Mouse (Mus musculus) ES-CJ7 (cell line): ENCODE measurements around the gene Eng.
A peak's percentile ranks its signal among the peaks of the same experiment; 100 is the strongest.

Source experiments
- DNase-seq: peaks from one replicate; pipeline ENCODE4 v3.0.0; 2011; ENCODE audit warnings: low read depth, low spot score

Gene Eng

DNA sequence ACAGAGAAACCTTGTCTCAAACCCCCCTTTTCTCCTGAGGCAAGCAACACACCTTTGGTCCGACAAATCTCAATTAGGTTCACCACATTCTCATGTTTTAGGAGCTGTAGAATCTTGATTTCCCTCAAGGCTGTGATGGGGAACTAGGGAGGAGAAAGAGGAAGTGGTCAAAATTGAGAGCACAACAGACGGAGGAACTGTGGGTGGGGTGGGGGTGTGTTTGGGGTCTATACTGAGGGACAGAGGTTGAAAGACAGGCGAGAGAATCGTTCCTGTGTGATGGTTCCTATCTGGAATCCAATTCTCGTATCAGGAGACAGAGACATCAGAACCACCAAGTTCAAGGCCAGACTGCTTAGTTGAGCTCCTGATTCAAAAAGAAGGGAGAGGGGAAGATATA, 64.0 kb downstream of the Eng start:
- no peak for DNase-seq

DNA sequence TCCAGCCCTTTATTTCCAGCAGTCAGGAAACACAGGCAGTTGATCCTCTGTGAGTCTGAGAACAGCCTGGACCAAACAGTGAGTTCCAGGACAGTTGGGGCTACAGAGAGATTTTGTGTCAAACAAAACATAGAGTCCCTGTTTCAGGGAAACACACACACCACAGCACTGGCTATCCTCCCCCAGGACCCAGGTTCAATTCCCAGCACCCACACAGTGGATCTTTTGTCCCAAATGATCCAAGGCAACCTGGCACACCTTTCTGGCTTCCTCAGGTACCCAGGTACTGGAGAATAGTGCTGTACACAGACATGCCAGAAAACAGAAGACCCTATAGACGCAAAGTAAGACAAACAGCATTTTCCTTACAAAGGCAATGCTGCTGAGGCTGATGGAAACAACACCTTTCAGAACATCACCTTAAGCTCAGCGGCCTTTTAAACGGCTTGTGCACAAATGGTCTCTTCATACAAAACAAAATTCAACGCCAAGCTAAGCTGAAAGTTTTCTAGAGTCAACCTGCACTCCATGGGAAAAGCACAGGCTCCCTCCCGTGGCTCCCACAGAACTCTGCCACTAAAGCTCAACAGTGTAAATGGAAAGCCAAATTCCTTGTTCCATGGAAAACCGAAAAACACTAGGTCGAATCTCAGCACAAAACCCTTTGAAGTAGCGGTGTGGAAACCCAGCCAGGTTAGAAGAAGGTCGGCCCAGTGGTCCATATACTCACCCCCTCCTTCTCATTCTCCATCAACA, 65.1 kb downstream of the Eng start:
- DNase-seq = no peak

DNA sequence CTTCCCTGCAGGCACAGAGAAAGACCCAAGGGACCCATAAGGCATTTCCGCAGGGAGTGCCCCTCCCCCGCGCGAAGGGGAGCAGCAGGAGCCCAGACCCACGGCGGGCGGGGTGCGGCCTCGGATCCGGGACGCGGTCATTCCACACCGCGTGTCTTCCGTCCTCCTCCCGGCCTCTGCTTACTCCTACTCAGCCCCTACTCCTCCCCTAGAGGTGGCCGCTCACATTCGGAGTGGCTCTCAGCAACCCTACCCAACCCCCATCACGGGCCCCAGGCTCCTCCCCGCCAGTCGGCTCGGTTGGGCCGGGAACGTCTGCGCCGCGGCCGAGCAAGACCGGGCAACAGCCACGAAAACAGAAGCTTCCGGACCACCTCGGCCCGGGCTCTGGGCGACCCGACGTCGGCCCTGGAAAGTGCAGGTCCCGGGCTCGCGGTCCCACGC, 65.7 kb downstream of the Eng start:
- peak; percentile 67 for DNase-seq

DNA sequence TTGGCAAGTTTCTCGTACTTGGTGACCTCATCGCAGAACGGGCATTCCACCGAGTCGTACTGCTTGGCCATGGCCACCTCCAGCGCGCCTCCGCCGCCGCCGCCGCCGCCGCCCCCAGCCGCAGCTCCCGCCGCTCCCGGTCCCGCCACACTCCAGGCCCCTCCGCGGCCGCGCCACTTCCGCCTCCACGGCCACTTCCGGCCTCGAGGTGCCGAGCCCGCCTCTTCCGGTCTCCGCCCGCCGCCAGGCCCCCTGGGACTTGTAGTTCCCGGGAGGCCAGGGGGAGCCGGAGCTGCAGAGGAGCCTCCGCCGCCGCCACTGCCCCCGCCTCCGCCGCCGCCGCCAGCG, 66.2 kb downstream of the Eng start:
- peak; percentile 83 for DNase-seq

DNA sequence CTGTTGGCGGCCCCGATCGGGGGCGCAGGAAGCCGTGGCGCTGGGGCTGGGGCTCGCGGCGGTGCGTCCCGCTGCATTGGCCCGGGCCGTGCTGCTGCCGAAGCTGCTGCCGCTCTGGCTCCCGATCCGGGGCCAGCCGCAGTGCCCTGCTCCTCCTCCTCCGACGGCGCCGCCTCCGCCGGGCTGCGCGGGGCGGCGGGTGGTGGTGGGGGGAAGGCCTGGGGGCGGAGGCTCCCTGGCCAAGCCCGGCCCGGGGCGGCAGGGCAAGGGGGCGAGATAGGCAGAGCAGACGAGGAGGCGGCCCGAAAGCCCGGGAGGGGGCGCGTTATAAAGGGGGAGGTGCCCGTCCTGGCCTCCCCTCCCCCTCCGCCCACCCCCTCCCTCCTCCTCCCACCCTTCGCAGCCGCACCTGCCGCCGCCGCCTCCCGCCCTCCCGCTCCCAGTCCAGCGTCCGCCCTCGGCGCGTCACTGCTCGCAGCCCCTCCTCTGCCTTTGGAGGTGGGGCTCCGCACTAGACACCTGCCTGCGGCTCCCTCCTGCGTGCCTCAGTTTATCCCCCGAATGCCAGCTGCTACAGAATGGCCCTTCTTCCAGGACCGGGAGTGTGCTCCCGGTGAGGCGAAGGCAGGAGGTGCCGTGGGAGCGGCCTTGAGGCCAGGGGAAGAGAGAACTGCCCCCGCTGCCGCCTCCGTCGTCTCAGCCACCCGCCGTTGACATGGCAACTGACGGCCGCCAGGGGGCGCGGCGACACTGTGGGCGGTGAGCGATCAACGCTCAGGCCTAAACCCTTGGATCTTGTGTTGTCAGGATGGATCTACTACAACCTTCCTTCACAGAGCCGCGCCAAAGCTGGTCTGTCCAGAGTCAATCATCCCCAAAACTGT, 66.8 kb downstream of the Eng start, which contains the start of gene Cdk9:
Gene Cdk9, minus strand, starts transcription at position 143 of the 884 bp plus-strand sequence.
- DNase-seq = peak; percentile 84

DNA sequence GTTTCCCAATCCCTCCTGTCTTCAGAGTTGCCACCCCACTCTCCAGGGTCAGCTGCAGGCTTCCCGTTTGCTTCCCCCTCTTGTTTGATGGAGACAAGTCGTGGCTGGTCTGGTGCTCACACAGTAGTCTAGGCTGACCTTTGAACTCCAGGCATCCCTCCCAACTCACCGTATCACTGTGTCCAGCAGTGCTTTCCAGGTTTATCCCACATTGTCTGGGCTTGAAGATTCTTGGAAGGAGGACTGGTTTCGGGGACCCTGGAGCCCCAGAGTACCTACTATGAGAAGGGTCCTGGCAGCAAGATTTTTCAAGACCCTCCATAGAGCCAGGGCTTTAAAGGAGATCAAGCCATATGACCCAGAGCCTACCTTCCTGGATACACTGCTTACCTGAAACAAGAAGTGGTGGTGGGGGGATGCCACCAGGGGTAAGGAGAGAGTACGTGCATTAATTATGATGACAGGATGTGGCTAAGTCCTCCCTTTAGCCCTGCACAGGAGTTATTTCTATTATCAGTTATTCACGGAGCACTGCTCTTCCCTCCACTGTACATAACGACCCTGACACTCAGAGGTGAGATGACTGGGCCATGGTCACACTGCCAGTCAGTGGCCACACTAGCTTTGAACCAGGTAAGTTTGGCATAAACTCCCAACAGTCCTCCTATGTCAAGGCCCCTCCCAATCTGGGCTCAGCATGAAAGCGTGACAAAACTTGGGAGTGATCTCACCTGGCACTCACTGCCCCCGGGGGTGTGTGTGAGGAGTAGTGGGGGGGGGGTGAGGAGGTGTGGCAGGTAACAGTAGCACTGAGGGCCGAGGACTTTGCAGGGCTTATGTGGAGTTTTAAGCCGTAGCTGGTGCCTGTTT, 68.0 kb downstream of the Eng start:
- DNase-seq = no peak

DNA sequence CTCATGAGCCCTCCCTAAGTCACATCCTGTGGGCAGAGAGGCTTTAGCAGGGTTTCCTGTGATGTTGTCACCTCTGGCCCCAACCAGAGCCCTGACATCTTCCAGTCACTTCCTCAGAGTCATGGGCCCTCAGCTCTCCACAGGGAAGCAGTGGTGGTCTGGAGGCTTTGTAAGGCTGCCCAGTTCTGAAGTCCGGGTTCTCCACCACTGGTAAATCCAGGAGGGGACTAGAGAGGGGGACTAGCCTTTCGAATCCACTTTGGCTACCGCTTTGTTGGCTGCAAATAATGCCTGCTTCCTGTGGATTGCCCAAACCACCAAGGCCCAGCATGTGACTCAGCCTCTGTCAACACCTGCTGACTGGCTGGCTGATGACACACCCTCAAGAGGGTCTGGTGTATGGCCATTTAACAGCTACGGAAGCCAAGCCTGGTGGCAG, 68.6 kb downstream of the Eng start:
- peak; percentile 56 for DNase-seq

DNA sequence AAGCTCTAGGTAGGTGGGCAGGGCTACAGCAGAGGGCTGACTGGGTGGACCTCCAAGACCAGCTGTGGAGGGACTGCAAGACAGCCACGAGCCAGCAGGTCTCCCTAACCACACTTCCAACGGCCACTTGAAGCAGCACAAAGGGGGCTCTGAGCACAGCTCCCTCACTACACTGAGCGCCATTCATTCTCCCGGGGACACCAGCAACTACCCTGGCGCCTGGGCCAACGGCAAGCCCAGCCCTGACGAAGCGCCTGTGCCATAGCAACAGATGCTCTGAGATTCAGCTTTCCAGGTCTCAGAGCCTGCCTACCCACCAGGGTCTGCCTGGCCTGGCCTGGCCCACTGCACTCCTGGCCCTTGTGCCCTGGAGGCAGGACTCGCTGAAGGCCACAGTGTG, 72.4 kb downstream of the Eng start:
- DNase-seq = no peak

DNA sequence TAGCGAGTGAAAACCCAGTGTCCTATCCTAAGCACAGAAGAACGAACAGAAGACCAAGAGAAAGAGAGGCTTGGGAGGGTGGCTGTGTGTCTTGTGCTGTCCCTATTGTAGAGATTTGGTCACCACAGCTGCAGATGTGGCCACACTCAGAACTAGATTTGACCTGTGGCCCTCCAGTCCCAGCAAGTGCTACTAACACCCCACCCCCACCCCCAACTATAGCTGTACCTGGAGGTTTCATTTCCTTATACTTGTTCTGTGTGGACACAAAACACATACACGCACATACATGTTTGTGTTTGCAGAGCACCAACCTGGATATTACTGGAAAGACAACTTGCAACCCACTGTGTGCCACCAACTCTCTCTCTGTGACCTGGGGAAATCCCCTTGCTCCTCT, 73.7 kb downstream of the Eng start:
- DNase-seq = no peak

DNA sequence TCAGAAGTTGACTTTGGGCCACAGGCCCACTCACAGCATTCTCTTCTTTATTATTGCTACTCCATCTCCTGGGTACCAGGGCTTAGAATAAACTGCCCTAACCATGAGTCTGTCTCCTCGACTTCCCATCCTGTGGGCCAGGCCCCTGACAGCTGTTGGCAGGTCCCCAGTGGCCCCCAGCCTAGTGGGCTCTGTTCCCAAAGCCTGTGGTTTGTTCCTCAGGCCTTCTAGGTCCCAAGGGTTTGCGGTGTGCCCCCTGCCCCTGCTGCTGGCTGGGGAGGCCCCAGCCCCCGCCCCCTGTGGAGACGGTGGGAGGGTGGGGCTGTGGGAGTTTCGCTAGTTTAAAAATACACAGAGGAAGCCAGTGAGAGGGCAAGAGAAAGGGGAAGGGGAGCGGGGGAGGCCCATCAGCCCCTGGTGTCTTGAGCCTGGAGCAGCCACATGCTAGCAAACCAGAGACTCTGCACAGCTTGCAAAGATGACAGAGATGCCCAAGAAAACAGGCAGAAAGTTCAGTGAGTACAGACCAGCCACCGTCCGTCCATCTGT, 74.4 kb downstream of the Eng start, which contains the start of gene Sh2d3c:
Gene Sh2d3c, plus strand, starts transcription at position 375 of the 549 bp plus-strand sequence.
- no peak for DNase-seq

DNA sequence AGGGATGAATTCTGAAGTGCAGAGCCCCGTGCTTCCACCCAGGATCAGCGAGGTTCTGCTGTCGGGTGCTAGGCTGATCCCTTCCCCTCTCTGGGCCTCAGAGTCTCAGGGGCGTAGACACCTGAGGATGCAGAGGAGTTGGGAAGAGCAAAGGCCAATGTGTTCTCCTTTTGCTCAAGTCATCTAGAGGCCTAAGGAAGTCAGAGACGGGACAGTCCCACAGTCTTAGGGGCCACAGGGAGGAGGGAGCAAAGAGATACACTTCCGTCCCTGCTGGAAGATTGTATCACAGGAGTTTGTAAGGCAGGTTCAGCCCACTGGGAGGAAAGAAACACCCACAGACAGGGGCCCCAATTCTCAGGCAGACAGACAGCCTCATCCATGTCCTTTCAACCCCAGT, 75.7 kb downstream of the Eng start:
- no peak for DNase-seq

DNA sequence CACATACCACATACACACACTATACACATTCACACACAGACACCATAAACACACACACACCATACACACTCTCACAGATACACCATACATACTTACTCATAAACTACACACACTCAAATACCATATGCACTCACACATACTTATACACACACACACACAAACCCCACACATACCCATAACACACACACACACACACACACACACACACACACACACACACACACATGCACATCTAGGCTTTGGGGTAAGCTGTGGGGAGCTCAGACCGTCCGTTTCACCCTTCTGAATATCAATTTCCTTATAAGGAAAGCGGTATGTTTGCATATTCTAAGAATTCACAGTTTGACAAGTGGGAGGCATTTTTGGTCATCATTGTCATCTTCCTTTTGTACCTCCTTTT, 76.2 kb downstream of the Eng start:
- no peak for DNase-seq

DNA sequence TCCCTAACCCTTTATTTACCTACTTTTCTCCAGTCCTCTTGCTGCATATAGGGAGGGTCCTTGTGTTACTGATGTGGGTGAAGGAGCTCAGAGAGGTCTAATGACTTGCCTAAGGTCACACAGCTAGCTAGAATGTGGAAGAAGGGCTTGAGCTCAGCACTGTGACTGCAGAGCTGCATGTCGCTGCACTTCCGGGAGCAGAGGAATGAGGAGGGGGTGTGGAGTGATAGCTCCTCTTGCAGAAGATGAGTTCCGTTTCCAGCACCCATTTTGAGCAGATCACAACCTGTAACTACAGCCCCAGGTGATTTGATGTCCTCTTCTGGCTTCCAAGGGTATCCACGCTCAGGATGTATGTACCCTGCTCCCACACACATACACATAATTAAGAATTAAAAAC, 77.8 kb downstream of the Eng start:
- no peak for DNase-seq

DNA sequence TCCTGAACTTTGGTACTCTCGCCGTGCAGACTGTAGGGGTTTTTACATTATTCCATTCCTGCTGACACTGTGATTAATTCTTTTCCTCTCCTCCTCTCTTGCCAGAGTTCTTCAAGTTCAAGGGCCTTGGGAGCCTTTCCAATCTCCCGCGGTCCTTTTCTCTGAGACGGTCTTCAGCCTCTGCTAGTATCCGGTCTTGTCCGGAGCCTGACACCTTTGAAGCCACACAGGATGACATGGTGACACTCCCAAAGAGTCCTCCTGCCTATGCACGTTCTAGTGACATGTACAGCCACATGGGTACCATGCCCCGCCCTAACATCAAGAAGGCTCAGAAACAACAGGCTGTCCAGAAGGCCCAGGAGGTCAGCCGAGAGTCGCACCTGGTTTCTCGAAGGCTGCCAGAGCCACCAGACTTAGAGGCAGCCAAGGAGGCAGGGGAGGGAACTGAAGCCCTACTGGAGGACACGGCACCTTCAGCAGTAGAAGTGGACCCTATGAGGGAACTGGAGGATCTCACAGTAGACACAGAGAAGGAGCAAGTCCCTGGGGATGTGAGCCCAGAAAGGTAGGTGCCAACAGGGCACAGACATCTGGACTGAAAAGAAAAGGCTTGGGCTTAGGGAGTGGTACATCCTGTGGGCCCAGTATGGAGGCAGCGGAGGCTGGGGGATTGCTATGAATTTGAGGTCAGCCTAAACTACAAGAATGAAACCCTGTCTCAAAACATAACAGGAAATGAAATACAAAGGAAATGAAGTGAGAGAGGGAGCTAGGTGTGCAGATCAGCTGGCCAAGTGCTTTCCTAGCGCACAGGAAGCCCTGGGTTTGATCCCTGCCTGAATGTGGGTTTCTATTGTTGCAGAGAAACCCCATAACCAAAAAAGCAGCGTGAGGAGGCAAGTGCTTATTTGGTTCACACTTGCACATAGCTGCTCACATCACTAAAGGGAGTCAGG, 78.7 kb downstream of the Eng start:
- no peak for DNase-seq

DNA sequence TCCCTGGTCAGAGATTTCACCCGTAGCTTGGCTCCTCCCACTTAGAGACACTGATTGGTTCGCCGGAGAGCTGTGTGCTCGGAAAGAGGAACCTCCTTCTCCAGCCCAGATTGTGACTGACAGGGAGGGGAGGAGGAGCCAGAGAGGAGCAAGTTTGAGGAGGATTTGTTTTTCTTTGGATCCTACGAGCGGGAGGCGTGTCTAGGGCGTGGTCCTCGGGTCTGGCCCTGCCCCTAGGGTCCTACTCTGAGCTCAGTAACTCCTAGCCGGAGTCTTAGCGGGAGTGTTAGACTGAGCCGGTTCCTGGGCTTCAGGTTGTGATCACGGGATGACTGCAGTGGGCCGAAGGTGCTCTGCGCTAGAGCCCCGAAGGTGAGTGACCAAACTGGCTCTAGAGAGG, 81.0 kb downstream of the Eng start:
- peak; percentile 99 for DNase-seq

DNA sequence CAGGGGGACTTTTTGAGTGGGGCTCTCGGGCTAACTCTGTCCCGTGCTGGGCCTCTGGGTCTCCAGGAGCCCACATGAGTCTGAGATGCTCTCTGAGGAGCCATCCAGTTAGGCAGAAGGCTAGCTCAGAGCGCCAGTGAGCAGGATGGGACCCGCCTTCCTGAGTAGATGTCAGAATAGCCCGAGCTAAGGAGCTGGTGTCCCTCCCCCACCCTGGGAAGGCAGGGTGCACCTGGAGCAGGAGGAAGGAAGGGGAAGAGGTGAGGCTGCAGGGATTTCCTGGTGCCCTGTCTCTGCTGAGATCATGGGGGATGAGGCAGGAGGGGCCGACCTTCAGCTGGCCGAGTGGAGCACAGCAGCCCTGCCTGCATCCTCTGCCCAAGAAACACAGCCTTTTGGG, 82.1 kb downstream of the Eng start:
- no peak for DNase-seq

DNA sequence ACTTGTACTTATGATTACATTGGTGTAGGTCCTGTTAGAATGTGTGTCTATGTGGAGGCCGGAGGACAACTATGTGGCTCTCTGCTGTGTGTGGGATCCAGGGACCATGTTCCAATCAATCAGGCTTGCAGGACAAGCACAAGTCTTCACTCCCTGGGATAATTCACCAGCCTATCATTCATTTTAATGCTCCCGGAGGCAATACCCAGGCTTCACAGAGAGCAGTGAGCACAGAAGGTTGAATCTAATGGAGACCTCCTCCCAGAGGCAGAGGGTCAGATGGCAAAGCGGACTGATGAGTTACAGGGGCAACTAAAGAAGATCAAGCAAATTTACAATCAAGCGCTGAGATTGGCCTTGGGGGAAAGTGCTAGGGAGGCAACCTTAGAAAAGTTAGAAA, 83.2 kb downstream of the Eng start:
- DNase-seq = no peak

DNA sequence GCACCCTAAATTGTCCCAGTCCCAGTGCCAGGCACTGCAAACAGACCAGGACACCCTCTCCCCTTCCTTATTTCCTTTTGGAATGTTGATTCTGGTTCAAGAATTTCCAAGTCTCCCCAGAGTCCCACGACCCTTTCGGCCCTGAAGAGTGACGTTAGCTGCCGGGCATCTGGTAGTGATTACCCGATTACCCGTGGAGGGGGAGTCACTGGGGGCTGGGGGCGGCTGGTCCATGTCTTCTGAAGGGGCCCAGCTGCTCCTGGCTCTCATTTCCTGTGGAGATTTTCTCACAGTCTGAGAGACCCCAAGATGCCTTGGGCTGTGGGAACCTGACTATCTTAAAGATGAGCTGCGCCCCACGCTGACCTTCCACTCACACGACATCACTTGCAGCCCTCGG, 84.5 kb downstream of the Eng start:
- DNase-seq = no peak

DNA sequence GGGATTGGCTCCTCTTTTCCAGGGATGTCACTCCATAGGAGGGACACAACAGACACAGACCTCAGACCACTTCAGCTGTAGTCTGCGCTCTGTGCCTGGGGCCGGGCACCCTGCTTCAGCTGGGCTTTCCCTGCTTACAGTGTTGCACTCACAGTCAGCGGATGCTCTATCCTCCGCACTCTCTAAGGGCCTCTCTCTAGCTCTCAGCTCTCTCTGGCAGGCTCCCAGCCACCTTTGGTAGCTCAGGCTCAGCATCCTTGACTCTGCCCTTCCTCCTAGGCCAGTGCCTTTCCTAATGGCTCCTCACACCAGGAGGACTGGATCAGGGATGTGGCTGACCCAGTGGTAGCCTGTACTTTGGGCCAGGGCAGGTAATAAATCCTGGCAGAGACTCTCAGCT, 85.5 kb downstream of the Eng start:
- DNase-seq = no peak
